In genomic region chr6:4606394-4606793, GRCm38 (mm10) we compare ENCODE assay signal across 26 mouse cellular contexts. TPM values are rescaled to one million over a fixed set of nuclear protein-coding genes. Genes with fewer than 3 reads are reported as not detected.
DNase-seq lines count a peak whose midpoint lies in the region; ATAC-seq and TF ChIP-seq lines count a peak whose summit lies in the region.
"Had no signal": no experiment of that assay in that cellular context is flagged by ENCODE, and none has a peak within 500 bp of the region (broad histone marks: within the 10 kb centered on the region; RNA-seq: fewer than 3 reads in every experiment).

No protein-coding gene starts in this region.

- H3K27me3 ChIP-seq in midbrain, embryonic 10.5 days (ENCODE audit: low read depth, poor library complexity, severe bottlenecking) = no peaks in the 10 kb centered on the region
- H3K27me3 ChIP-seq in midbrain, embryonic 11.5 days (ENCODE audit: control insufficient read depth, insufficient read depth, low read length) = no peaks in the 10 kb centered on the region
- no peaks in the 10 kb centered on the region for H3K27me3 ChIP-seq in limb, embryonic 11.5 days (ENCODE audit: control insufficient read depth, insufficient read depth, low read length)
- H3K27me3 ChIP-seq in midbrain, postnatal 0 days (ENCODE audit: insufficient read depth, low read length) = no peaks in the 10 kb centered on the region
- H3K27me3 ChIP-seq: embryonic facial prominence, embryonic 15.5 days; intestine, embryonic 15.5 days; midbrain, embryonic 12.5 days; neural tube, embryonic 13.5 days had no signal

- intact Hi-C loops in heart, postnatal 10 days (cut with DNase I) = loop anchor here (10.0 kb wide), 1 partner anchor 298 kb away; the partner anchor contains the start of gene Ppp1r9a

- H3K4me3 ChIP-seq in midbrain, embryonic 10.5 days = no peak overlapping the region
- no peak overlapping the region for H3K4me3 ChIP-seq in midbrain, embryonic 11.5 days (ENCODE audit: low read depth, low read length)
- no peak overlapping the region for H3K4me3 ChIP-seq in limb, embryonic 11.5 days (ENCODE audit: low read depth, low read length)
- no peak overlapping the region for H3K4me3 ChIP-seq in midbrain, postnatal 0 days (ENCODE audit: low read depth, low read length)
- H3K4me3 ChIP-seq: embryonic facial prominence, embryonic 15.5 days; intestine, embryonic 15.5 days; layer of hippocampus, adult 2 months; left cerebral cortex, adult 2 months; midbrain, embryonic 12.5 days; neural tube, embryonic 13.5 days had no signal

- 0 out of 2 replicates have a peak overlapping the region, but pooled peaks have one; percentile 23 for H3K27ac ChIP-seq in midbrain, embryonic 10.5 days (replicated peaks)
- no peak overlapping the region for H3K27ac ChIP-seq in midbrain, embryonic 11.5 days (ENCODE audit: low read depth, low read length)
- peak overlapping the region; percentile 17; the same call in 1 of the 2 replicates for H3K27ac ChIP-seq in limb, embryonic 11.5 days (replicated peaks; ENCODE audit: low read depth, low read length)
- no peak overlapping the region for H3K27ac ChIP-seq in midbrain, postnatal 0 days (ENCODE audit: low read depth, low read length)
- H3K27ac ChIP-seq: embryonic facial prominence, embryonic 15.5 days; hindbrain, postnatal 0 days; intestine, embryonic 15.5 days; layer of hippocampus, adult 2 months; left cerebral cortex, adult 2 months; liver, embryonic 14.5 days; midbrain, embryonic 12.5 days; neural tube, embryonic 13.5 days had no signal

- TF ChIP-seq CTCF in midbrain, postnatal 0 days (IDR thresholded peaks at IDR 0.05) = no peak

- H3K4me1 ChIP-seq in midbrain, embryonic 10.5 days = peaks cover 41% of the 10 kb centered on the region
- H3K4me1 ChIP-seq in midbrain, embryonic 11.5 days (ENCODE audit: control insufficient read depth, insufficient read depth, low read length) = peaks cover 3% of the 10 kb centered on the region; the same call in 1 of the 2 replicates
- H3K4me1 ChIP-seq in limb, embryonic 11.5 days (ENCODE audit: control insufficient read depth, insufficient read depth, low read length) = peaks cover 19% of the 10 kb centered on the region
- no peaks in the 10 kb centered on the region for H3K4me1 ChIP-seq in midbrain, postnatal 0 days (ENCODE audit: insufficient read depth, low read length)
- H3K4me1 ChIP-seq: intestine, embryonic 15.5 days had no signal

- DNase-seq in heart, adult 11 months = peak; percentile 78
- DNase-seq in heart, postnatal 10 days = no peak
- DNase-seq in midbrain, embryonic 10.5 days (ENCODE audit: low spot score) = no peak
- DNase-seq in midbrain, embryonic 11.5 days (ENCODE audit: low spot score, missing footprints) = no peak
- DNase-seq in limb, embryonic 11.5 days (ENCODE audit: low spot score) = no peak
- DNase-seq in midbrain, postnatal 0 days (ENCODE audit: low spot score) = no peak
- DNase-seq: adrenal gland, adult 2 months; B cell, adult 2 months; cerebellum, adult 8-10 months; cerebellum, postnatal 36 days; gastrocnemius, postnatal 10 days; heart, postnatal 4 days; kidney, adult 2 months; kidney, postnatal 36 days; liver; lung, adult 2 months; right cerebral cortex, postnatal 4 days had no signal

- H3K4me2 ChIP-seq in midbrain, embryonic 11.5 days = no peak overlapping the region
- no peak overlapping the region for H3K4me2 ChIP-seq in limb, embryonic 11.5 days (ENCODE audit: low read depth, severe bottlenecking)
- no peak overlapping the region for H3K4me2 ChIP-seq in midbrain, postnatal 0 days (ENCODE audit: low read depth, low read length, poor library complexity, severe bottlenecking)
- H3K4me2 ChIP-seq: embryonic facial prominence, embryonic 15.5 days; heart, embryonic 11.5 days; intestine, embryonic 15.5 days; midbrain, embryonic 12.5 days; neural tube, embryonic 13.5 days had no signal

- peaks cover 8% of the 10 kb centered on the region; the same call in 1 of the 2 replicates for H3K36me3 ChIP-seq in midbrain, embryonic 10.5 days
- no peaks in the 10 kb centered on the region for H3K36me3 ChIP-seq in midbrain, embryonic 11.5 days (ENCODE audit: control insufficient read depth, insufficient read depth, low read length)
- H3K36me3 ChIP-seq in limb, embryonic 11.5 days (ENCODE audit: control insufficient read depth, insufficient read depth, low read length) = no peaks in the 10 kb centered on the region; the same call in 1 of the 2 replicates
- H3K36me3 ChIP-seq in midbrain, postnatal 0 days (ENCODE audit: insufficient read depth, low read length) = no peaks in the 10 kb centered on the region
- H3K36me3 ChIP-seq: embryonic facial prominence, embryonic 15.5 days; intestine, embryonic 15.5 days; midbrain, embryonic 12.5 days; neural tube, embryonic 13.5 days had no signal

- H3K9me3 ChIP-seq in midbrain, embryonic 10.5 days (replicated peaks) = no peaks in the 10 kb centered on the region
- no peaks in the 10 kb centered on the region for H3K9me3 ChIP-seq in midbrain, embryonic 11.5 days (ENCODE audit: control insufficient read depth, low read length)
- no peaks in the 10 kb centered on the region for H3K9me3 ChIP-seq in limb, embryonic 11.5 days (ENCODE audit: control insufficient read depth, low read length)
- H3K9me3 ChIP-seq in midbrain, postnatal 0 days (ENCODE audit: low read length) = no peaks in the 10 kb centered on the region
- H3K9me3 ChIP-seq: embryonic facial prominence, embryonic 15.5 days; intestine, embryonic 15.5 days; midbrain, embryonic 12.5 days; neural tube, embryonic 13.5 days had no signal

- WGBS in midbrain, embryonic 10.5 days = 91% methylated on average over 4 of the region's 4 CpGs
- WGBS in midbrain, embryonic 11.5 days = 90% methylated on average over 4 of the region's 4 CpGs
- WGBS in limb, embryonic 11.5 days = 78% methylated on average over 4 of the region's 4 CpGs
- 96% methylated on average over 4 of the region's 4 CpGs for WGBS in midbrain, postnatal 0 days

- ATAC-seq in midbrain, embryonic 11.5 days (ENCODE audit: low FRiP score) = no peak
- no peak for ATAC-seq in limb, embryonic 11.5 days (ENCODE audit: insufficient number of reproducible peaks, low FRiP score, low TSS enrichment, low read depth)
- ATAC-seq in midbrain, postnatal 0 days (ENCODE audit: low FRiP score) = no peak
- ATAC-seq: hindbrain, postnatal 0 days; intestine, embryonic 15.5 days had no signal

- H3K9ac ChIP-seq in midbrain, embryonic 11.5 days (ENCODE audit: low read length) = no peak overlapping the region
- H3K9ac ChIP-seq in limb, embryonic 11.5 days (ENCODE audit: low read length) = peak overlapping the region; percentile 23; the same call in 1 of the 2 replicates
- no peak overlapping the region for H3K9ac ChIP-seq in midbrain, postnatal 0 days (replicated peaks; ENCODE audit: low read length, poor library complexity, severe bottlenecking)
- H3K9ac ChIP-seq: embryonic facial prominence, embryonic 15.5 days; intestine, embryonic 15.5 days; liver, embryonic 14.5 days; midbrain, embryonic 12.5 days; neural tube, embryonic 13.5 days had no signal

RNA-seq across cellular contexts. Expression of gene Casd1, which starts 5.8 kb away (rescaled TPM):
- total RNA-seq in heart, postnatal 10 days (2021) = 10 to 100 TPM; 33.4 to 34.5 TPM
- polyA plus RNA-seq in midbrain, embryonic 10.5 days (2016; fragmentation: Nextera tagmentation; extraction: Ambion mirVana) = 32.0 and 32.2 TPM in 2 replicates
- polyA plus RNA-seq in midbrain, embryonic 11.5 days (2014; fragmentation: Nextera tagmentation; extraction: Ambion mirVana) = 47.5 and 47.6 TPM in 2 replicates
- 79.2 and 92.1 TPM in 2 replicates for polyA plus RNA-seq in limb, embryonic 11.5 days (2014; fragmentation: Nextera tagmentation; extraction: Ambion mirVana)
- total RNA-seq in midbrain, postnatal 0 days (2014; rRNA removed) = 93.6 and 123 TPM in 2 replicates
- 42.1 and 44.7 TPM in 2 replicates for polyA plus RNA-seq in midbrain, postnatal 0 days (2015; fragmentation: Nextera tagmentation; extraction: Ambion mirVana)

Comparison
In these comparisons a context has a peak if more than half of its experiments do, and no peak if none do; other contexts are left out.
1. H3K27ac ChIP-seq: peak in midbrain, embryonic 10.5 days (single experiment) and limb, embryonic 11.5 days (single experiment); none in midbrain, embryonic 11.5 days (single experiment) and midbrain, postnatal 0 days (single experiment).